Mouse (Mus musculus) limb, embryonic 10.5 days (tissue): Measurements from ENCODE around the gene Chn2. TPM values are rescaled to one million over a fixed set of nuclear protein-coding genes. Genes with fewer than 3 reads are reported as not detected.

Experiments
- DNase-seq: peaks from one replicate; pipeline ENCODE4 v3.0.0-alpha.2; 2017; ENCODE audit warnings: low spot score
- H3K27ac ChIP-seq: fragments of 300-500 bp; sonication (generic); 2 replicates; pipeline ENCODE4 v1.5.1; 2016; ENCODE audit warnings: mild to moderate bottlenecking
- H3K27me3 ChIP-seq: fragments of 300-500 bp; sonication (generic); 2 replicates; pipeline ENCODE4 v1.6.1; 2016; ENCODE audit warnings: low read depth, mild to moderate bottlenecking; ENCODE audit not compliant: poor library complexity, severe bottlenecking
- H3K36me3 ChIP-seq: fragments of 300-500 bp; sonication (generic); 2 replicates; pipeline ENCODE4 v1.6.1; 2016; ENCODE audit warnings: mild to moderate bottlenecking, moderate library complexity
- H3K4me1 ChIP-seq: fragments of 300-500 bp; sonication (generic); 2 replicates; pipeline ENCODE4 v1.6.1; 2016
- H3K4me3 ChIP-seq: fragments of 300-500 bp; sonication (generic); 2 replicates; pipeline ENCODE4 v1.5.1; 2016; ENCODE audit warnings: mild to moderate bottlenecking, moderate library complexity
- H3K9me3 ChIP-seq: fragments of 300-500 bp; sonication (generic); replicated peaks from 2 replicates; pipeline ENCODE4 v1.6.1; 2016; ENCODE audit warnings: mild to moderate bottlenecking
- WGBS: fragments of 180-500 bp; shearing (Covaris S2); methylation state at CpG from one replicate; pipeline ENCODE4 v1.1.7; 2016; 5-methylcytosine and 5-hydroxymethylcytosine counted together
- polyA plus RNA-seq: library from polyadenylated mRNA; unstranded; fragments of >200 nt; fragmentation: Nextera tagmentation; extraction: Ambion mirVana; gene quantifications from 2 replicates; pipeline ENCODE4 v1.2.1, GENCODE M21; 2016

The Chn2 gene
- polyA plus RNA-seq, 1 experiment from 2014 or later, result 7.1 TPM

GRCm38 (mm10) chr6:54067380-54067779 is 28.0 kb downstream of the Chn2 start:
- no peaks in the 10 kb centered on the region for H3K36me3 ChIP-seq
- DNase-seq, result no peak
- WGBS, result 82% methylated on average over 5 of the region's 5 CpGs
- no peaks in the 10 kb centered on the region for H3K27me3 ChIP-seq
- H3K4me1 ChIP-seq, result peaks cover 15% of the 10 kb centered on the region
- H3K9me3 ChIP-seq, result no peaks in the 10 kb centered on the region
- H3K27ac ChIP-seq, result no peak overlapping the region
- no peak overlapping the region for H3K4me3 ChIP-seq

- 79% methylated on average over 5 of the region's 5 CpGs for WGBS
- H3K36me3 ChIP-seq, result no peaks in the 10 kb centered on the region
- DNase-seq, result no peak
- H3K4me1 ChIP-seq, result peaks cover 8% of the 10 kb centered on the region
- no peaks in the 10 kb centered on the region for H3K9me3 ChIP-seq
- H3K4me3 ChIP-seq, result no peak overlapping the region
- H3K27ac ChIP-seq, result no peak overlapping the region
- H3K27me3 ChIP-seq, result no peaks in the 10 kb centered on the region
Measured at GRCm38 (mm10) chr6:54068882-54069281, 29.5 kb downstream of the Chn2 start.

GRCm38 (mm10) chr6:54070736-54071135 is 31.4 kb downstream of the Chn2 start:
- no peak for DNase-seq
- Histone ChIP-seq H3K4me1 (peaks cover 20% of the 10 kb centered on the region), H3K27ac (no peak overlapping the region; the same call in 1 of the 2 replicates), H3K27me3 (no peaks in the 10 kb centered on the region), H3K9me3 (no peaks in the 10 kb centered on the region), H3K36me3 (no peaks in the 10 kb centered on the region), H3K4me3 (no peak overlapping the region)
- 66% methylated on average over 6 of the region's 6 CpGs for WGBS

- Histone ChIP-seq H3K36me3 (no peaks in the 10 kb centered on the region), H3K4me1 (peaks cover 20% of the 10 kb centered on the region), H3K4me3 (no peak overlapping the region), H3K27me3 (no peaks in the 10 kb centered on the region), H3K9me3 (no peaks in the 10 kb centered on the region), H3K27ac (no peak overlapping the region)
- 90% methylated on average over 4 of the region's 4 CpGs for WGBS
- no peak for DNase-seq
Measured at GRCm38 (mm10) chr6:54071478-54071877, 32.1 kb downstream of the Chn2 start.

- no peak for DNase-seq
- 69% methylated on average over 4 of the region's 4 CpGs for WGBS
- no peak overlapping the region for H3K27ac ChIP-seq
- H3K36me3 ChIP-seq, result no peaks in the 10 kb centered on the region
- H3K4me3 ChIP-seq, result no peak overlapping the region
- H3K9me3 ChIP-seq, result no peaks in the 10 kb centered on the region
- no peaks in the 10 kb centered on the region for H3K27me3 ChIP-seq
- H3K4me1 ChIP-seq, result peaks cover 20% of the 10 kb centered on the region
Measured at GRCm38 (mm10) chr6:54074454-54074853, 35.1 kb downstream of the Chn2 start.

- Histone ChIP-seq H3K27me3 (no peaks in the 10 kb centered on the region), H3K4me1 (peaks cover 20% of the 10 kb centered on the region), H3K4me3 (no peak overlapping the region), H3K36me3 (no peaks in the 10 kb centered on the region), H3K9me3 (no peaks in the 10 kb centered on the region), H3K27ac (no peak overlapping the region)
- WGBS, result 84% methylated on average over 6 of the region's 6 CpGs
- no peak for DNase-seq
Measured at GRCm38 (mm10) chr6:54075419-54075818, 36.1 kb downstream of the Chn2 start.

GRCm38 (mm10) chr6:54076625-54077024 is 37.3 kb downstream of the Chn2 start:
- WGBS, result 91% methylated on average over 5 of the region's 5 CpGs
- DNase-seq, result no peak
- no peak overlapping the region for H3K27ac ChIP-seq
- H3K4me3 ChIP-seq, result no peak overlapping the region
- H3K27me3 ChIP-seq, result no peaks in the 10 kb centered on the region
- H3K9me3 ChIP-seq, result no peaks in the 10 kb centered on the region
- H3K4me1 ChIP-seq, result peaks cover 15% of the 10 kb centered on the region
- no peaks in the 10 kb centered on the region for H3K36me3 ChIP-seq

GRCm38 (mm10) chr6:54078269-54078668 is 38.9 kb downstream of the Chn2 start:
- 40% methylated on average over 2 of the region's 2 CpGs for WGBS
- no peak overlapping the region for H3K27ac ChIP-seq
- H3K4me3 ChIP-seq, result no peak overlapping the region
- H3K36me3 ChIP-seq, result no peaks in the 10 kb centered on the region
- DNase-seq, result no peak
- no peaks in the 10 kb centered on the region for H3K9me3 ChIP-seq
- H3K4me1 ChIP-seq, result peaks cover 19% of the 10 kb centered on the region
- H3K27me3 ChIP-seq, result no peaks in the 10 kb centered on the region

GRCm38 (mm10) chr6:54079881-54080280 is 40.5 kb downstream of the Chn2 start:
- H3K9me3 ChIP-seq, result no peaks in the 10 kb centered on the region
- peaks cover 18% of the 10 kb centered on the region for H3K4me1 ChIP-seq
- WGBS, result 94% methylated on average over 2 of the region's 2 CpGs
- H3K4me3 ChIP-seq, result no peak overlapping the region
- H3K36me3 ChIP-seq, result no peaks in the 10 kb centered on the region
- H3K27me3 ChIP-seq, result no peaks in the 10 kb centered on the region
- DNase-seq, result no peak
- no peak overlapping the region for H3K27ac ChIP-seq

GRCm38 (mm10) chr6:54080518-54081285 is 41.3 kb downstream of the Chn2 start:
- no peak for DNase-seq
- 95% methylated on average over 15 of the region's 15 CpGs for WGBS
- no peaks in the 10 kb centered on the region for H3K36me3 ChIP-seq

GRCm38 (mm10) chr6:54082576-54082975 is 43.2 kb downstream of the Chn2 start:
- no peak overlapping the region for H3K4me3 ChIP-seq
- no peak for DNase-seq
- H3K4me1 ChIP-seq, result peaks cover 13% of the 10 kb centered on the region; the same call in 1 of the 2 replicates
- 94% methylated on average over 2 of the region's 2 CpGs for WGBS
- H3K36me3 ChIP-seq, result no peaks in the 10 kb centered on the region
- H3K27me3 ChIP-seq, result no peaks in the 10 kb centered on the region
- H3K9me3 ChIP-seq, result no peaks in the 10 kb centered on the region
- no peak overlapping the region for H3K27ac ChIP-seq

More at GRCm38 (mm10) chr6:54080518-54081285, 41.3 kb downstream of the Chn2 start:
- no peak overlapping the region for H3K4me3 ChIP-seq
- no peak overlapping the region for H3K27ac ChIP-seq
- peaks cover 13% of the 10 kb centered on the region for H3K4me1 ChIP-seq
- no peaks in the 10 kb centered on the region for H3K9me3 ChIP-seq
- no peaks in the 10 kb centered on the region for H3K27me3 ChIP-seq

GRCm38 (mm10) chr6:54084046-54084445 is 44.7 kb downstream of the Chn2 start:
- H3K27ac ChIP-seq, result no peak overlapping the region
- no peaks in the 10 kb centered on the region for H3K9me3 ChIP-seq
- H3K27me3 ChIP-seq, result no peaks in the 10 kb centered on the region
- no peak for DNase-seq
- H3K4me1 ChIP-seq, result peaks cover 13% of the 10 kb centered on the region; the same call in 1 of the 2 replicates
- no peaks in the 10 kb centered on the region for H3K36me3 ChIP-seq
- no peak overlapping the region for H3K4me3 ChIP-seq
- WGBS, result 87% methylated on average over 6 of the region's 6 CpGs

- no peaks in the 10 kb centered on the region for H3K9me3 ChIP-seq
- peaks cover 13% of the 10 kb centered on the region; the same call in 1 of the 2 replicates for H3K4me1 ChIP-seq
- WGBS, result 83% methylated on average over 9 of the region's 9 CpGs
- no peak for DNase-seq
- no peak overlapping the region for H3K4me3 ChIP-seq
- H3K27me3 ChIP-seq, result no peaks in the 10 kb centered on the region
- H3K36me3 ChIP-seq, result no peaks in the 10 kb centered on the region
- no peak overlapping the region for H3K27ac ChIP-seq
Measured at GRCm38 (mm10) chr6:54085009-54085408, 45.7 kb downstream of the Chn2 start.
